Mouse (Mus musculus): ENCODE results near the gene Frat1. TPM values are rescaled to one million over a fixed set of nuclear protein-coding genes. Genes with fewer than 3 reads are reported as not detected.

Gene Frat1
- 25.1 and 50.6 TPM in 2 replicates for polyA plus RNA-seq (2012; ENCODE audit: insufficient read depth, low replicate concordance)

DNA sequence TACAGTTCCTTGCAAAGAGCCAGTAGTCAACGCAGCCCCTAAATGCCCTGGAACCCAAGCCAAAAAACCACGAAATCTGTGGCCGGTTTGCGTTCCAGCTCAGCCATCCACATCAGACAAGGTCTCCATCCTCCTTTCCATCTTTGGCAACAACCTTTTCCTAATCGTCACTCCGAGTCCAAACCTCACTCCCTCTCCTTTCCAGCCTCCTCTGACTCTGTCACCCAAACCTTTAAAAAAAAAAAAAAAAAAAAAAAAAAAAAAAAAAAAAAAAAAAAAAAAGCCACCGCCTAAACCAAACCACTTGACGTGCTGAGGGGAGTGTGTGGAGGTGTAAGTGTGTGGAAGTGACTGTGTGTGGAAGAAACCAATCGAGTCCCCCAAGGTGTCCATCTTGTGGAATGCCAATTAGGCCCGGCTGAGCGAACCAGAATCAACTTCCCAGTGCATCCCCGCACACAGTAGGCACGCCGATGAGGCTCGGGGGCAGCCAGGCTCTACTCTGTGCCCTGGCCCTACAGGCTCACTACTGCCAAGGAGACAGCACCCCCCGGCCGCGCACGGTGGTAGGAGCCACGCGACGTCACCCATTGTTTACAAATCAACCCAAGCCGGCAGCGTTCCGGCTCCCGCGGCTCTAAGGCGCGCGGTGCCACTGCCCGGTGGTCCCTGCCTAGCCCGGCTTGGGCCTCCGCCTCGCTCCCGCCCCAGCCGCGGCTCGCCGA is at the start of gene Frat1:
Gene Frat1, plus strand, starts transcription at position 590 of the 725 bp plus-strand sequence.
- peaks cover 59% of the 10 kb centered on the region for H3K4me1 ChIP-seq
- H3K27me3 ChIP-seq (replicated peaks): no peaks in the 10 kb centered on the region
- peaks cover 19% of the 10 kb centered on the region for H3K36me3 ChIP-seq (replicated peaks; ENCODE audit: low read length)
- H3K4me3 ChIP-seq (replicated peaks): peak within 1 kb of the TSS; percentile 96
- H3K9me3 ChIP-seq: no peaks in the 10 kb centered on the region
- TF ChIP-seq FLI1 (IDR thresholded peaks at IDR 0.05; ENCODE audit: low read length) (no peak), GATA1 (IDR thresholded peaks at IDR 0.05; ENCODE audit: borderline replicate concordance, low read length) (no peak)

GRCm38 (mm10) chr19:41786896-41787295 is 42.9 kb upstream of the Frat1 start:
- peaks cover 31% of the 10 kb centered on the region for H3K4me1 ChIP-seq
- H3K36me3 ChIP-seq (replicated peaks; ENCODE audit: low read length): peaks cover 79% of the 10 kb centered on the region
- H3K27me3 ChIP-seq (replicated peaks): no peaks in the 10 kb centered on the region
- no peaks in the 10 kb centered on the region for H3K9me3 ChIP-seq
- no peak overlapping the region for H3K4me3 ChIP-seq (replicated peaks)
- TF ChIP-seq GATA1 (IDR thresholded peaks at IDR 0.05; ENCODE audit: borderline replicate concordance, low read length): no peak
- no peak for TF ChIP-seq FLI1 (IDR thresholded peaks at IDR 0.05; ENCODE audit: low read length)

GRCm38 (mm10) chr19:41789110-41789961 is 40.4 kb upstream of the Frat1 start:
- Histone ChIP-seq H3K4me3 (replicated peaks) (peak overlapping the region; percentile 26), H3K36me3 (replicated peaks; ENCODE audit: low read length) (peaks cover 64% of the 10 kb centered on the region), H3K4me1 (peaks cover 56% of the 10 kb centered on the region), H3K27me3 (replicated peaks) (no peaks in the 10 kb centered on the region), H3K9me3 (no peaks in the 10 kb centered on the region)
- no peak for TF ChIP-seq FLI1 (IDR thresholded peaks at IDR 0.05; ENCODE audit: low read length)
- no peak for TF ChIP-seq GATA1 (IDR thresholded peaks at IDR 0.05; ENCODE audit: borderline replicate concordance, low read length)

DNA sequence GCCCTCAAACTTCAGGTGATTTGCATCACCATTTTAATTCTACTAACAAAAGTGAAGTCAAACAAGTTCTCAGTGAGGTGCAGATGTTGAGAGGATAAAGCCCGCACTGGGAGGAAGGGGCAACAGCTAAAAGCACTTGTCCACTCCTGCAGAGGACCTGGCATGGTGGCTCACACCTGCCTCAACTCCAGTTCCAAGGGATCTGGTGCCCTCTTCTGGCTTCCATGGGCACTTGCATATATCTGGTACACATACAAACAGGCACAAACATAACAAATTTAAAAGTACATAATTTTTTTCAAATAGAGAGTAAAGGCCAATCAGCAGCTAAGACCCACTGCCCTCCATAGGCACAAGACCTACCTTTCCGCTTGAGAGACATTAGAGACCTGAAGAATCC is 38.4 kb upstream of the Frat1 start:
- H3K36me3 ChIP-seq (replicated peaks; ENCODE audit: low read length): peaks cover 45% of the 10 kb centered on the region
- TF ChIP-seq GATA1 (IDR thresholded peaks at IDR 0.05; ENCODE audit: borderline replicate concordance, low read length) (no peak), FLI1 (IDR thresholded peaks at IDR 0.05; ENCODE audit: low read length) (no peak)
- no peak overlapping the region for H3K4me3 ChIP-seq (replicated peaks)
- H3K4me1 ChIP-seq: peaks cover 75% of the 10 kb centered on the region
- no peaks in the 10 kb centered on the region for H3K27me3 ChIP-seq (replicated peaks)
- no peaks in the 10 kb centered on the region for H3K9me3 ChIP-seq

DNA sequence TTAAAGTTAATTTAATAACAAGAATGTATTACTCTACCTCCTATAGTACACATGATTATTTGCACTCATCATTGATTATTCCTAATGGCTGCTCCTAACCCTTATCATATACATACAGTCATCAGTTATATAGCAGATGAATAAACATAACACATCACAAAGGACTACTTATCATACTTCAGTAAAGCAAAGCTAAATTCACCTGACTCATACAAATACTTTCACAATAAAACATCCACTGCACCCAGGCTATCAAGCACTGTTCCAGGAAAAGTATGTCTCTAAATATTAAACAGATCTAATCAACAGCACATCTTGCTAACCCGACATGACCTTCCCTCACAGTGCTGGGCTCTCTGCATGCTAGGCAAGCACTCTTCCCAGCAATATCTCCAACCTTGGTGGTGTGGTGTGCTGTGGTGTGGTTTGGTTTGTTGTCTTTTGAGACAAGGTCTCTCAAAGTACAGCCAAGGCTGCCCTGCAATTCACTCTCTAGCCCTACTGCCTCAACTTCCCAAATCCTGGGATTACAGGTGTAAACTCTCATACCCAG is 36.8 kb upstream of the Frat1 start:
- Histone ChIP-seq H3K4me1 (peaks cover 88% of the 10 kb centered on the region), H3K36me3 (replicated peaks; ENCODE audit: low read length) (peaks cover 30% of the 10 kb centered on the region)

GRCm38 (mm10) chr19:41794017-41794416 is 35.8 kb upstream of the Frat1 start:
- Histone ChIP-seq H3K4me3 (replicated peaks) (no peak overlapping the region), H3K27me3 (replicated peaks) (no peaks in the 10 kb centered on the region), H3K9me3 (no peaks in the 10 kb centered on the region), H3K36me3 (replicated peaks; ENCODE audit: low read length) (peaks cover 25% of the 10 kb centered on the region), H3K4me1 (peaks cover 94% of the 10 kb centered on the region)
- no peak for TF ChIP-seq FLI1 (IDR thresholded peaks at IDR 0.05; ENCODE audit: low read length)
- TF ChIP-seq GATA1 (IDR thresholded peaks at IDR 0.05; ENCODE audit: borderline replicate concordance, low read length): no peak

More for the DNA sequence above, 36.8 kb upstream of the Frat1 start:
- Histone ChIP-seq H3K27me3 (replicated peaks) (no peaks in the 10 kb centered on the region), H3K4me3 (replicated peaks) (peak overlapping the region; percentile 9), H3K9me3 (no peaks in the 10 kb centered on the region)
- no peak for TF ChIP-seq GATA1 (IDR thresholded peaks at IDR 0.05; ENCODE audit: borderline replicate concordance, low read length)
- TF ChIP-seq FLI1 (IDR thresholded peaks at IDR 0.05; ENCODE audit: low read length): no peak

- no peaks in the 10 kb centered on the region for H3K9me3 ChIP-seq
- peaks cover 91% of the 10 kb centered on the region for H3K4me1 ChIP-seq
- TF ChIP-seq FLI1 (IDR thresholded peaks at IDR 0.05; ENCODE audit: low read length) (no peak), GATA1 (IDR thresholded peaks at IDR 0.05; ENCODE audit: borderline replicate concordance, low read length) (no peak)
- H3K4me3 ChIP-seq (replicated peaks): no peak overlapping the region
- H3K36me3 ChIP-seq (replicated peaks; ENCODE audit: low read length): peaks cover 19% of the 10 kb centered on the region
- no peaks in the 10 kb centered on the region for H3K27me3 ChIP-seq (replicated peaks)
These were observed 34.9 kb upstream of the Frat1 start for GRCm38 (mm10) chr19:41794901-41795300.

DNA sequence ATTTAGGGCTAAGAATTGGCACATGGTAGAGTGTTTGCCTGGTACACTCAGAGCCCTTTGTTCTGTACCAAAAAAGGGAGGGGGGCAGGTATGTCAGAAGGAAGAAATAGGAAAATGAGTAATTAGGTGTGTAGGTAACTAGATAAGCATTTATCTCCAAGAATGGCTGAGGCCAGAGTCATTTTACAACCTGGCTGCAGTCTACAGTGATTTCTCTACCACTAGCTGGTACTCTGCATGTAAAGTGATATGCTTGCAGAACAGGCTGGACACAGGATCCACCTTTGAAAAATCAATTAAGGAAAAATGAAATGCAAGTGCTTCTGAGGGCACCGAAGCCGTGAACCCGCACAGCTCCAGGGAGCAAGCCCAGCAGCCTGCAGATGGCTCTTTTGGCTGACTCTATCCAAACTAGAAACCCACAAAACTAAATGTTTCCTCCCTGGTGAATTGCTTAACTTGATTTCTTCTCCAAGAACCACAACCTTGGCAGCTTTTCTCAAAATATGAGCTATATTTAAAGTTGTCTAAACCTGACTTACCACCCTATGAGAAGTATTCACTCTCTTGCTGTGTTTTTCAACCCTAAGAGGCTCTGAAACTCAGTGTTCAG is 33.5 kb upstream of the Frat1 start:
- H3K27me3 ChIP-seq (replicated peaks): no peaks in the 10 kb centered on the region
- H3K9me3 ChIP-seq: no peaks in the 10 kb centered on the region
- peaks cover 92% of the 10 kb centered on the region for H3K4me1 ChIP-seq
- no peak for TF ChIP-seq FLI1 (IDR thresholded peaks at IDR 0.05; ENCODE audit: low read length)
- no peak for TF ChIP-seq GATA1 (IDR thresholded peaks at IDR 0.05; ENCODE audit: borderline replicate concordance, low read length)
- H3K4me3 ChIP-seq (replicated peaks): peak overlapping the region; percentile 44
- H3K36me3 ChIP-seq (replicated peaks; ENCODE audit: low read length): peaks cover 11% of the 10 kb centered on the region

- Histone ChIP-seq H3K9me3 (no peaks in the 10 kb centered on the region), H3K4me1 (peaks cover 86% of the 10 kb centered on the region), H3K36me3 (replicated peaks; ENCODE audit: low read length) (peaks cover 5% of the 10 kb centered on the region), H3K27me3 (replicated peaks) (no peaks in the 10 kb centered on the region), H3K4me3 (replicated peaks) (peak overlapping the region; percentile 82)
- no peak for TF ChIP-seq FLI1 (IDR thresholded peaks at IDR 0.05; ENCODE audit: low read length)
- no peak for TF ChIP-seq GATA1 (IDR thresholded peaks at IDR 0.05; ENCODE audit: borderline replicate concordance, low read length)
These were observed 32.9 kb upstream of the Frat1 start for GRCm38 (mm10) chr19:41796789-41797327.
